Mouse (Mus musculus) heart, embryonic 14.5 days (tissue): ENCODE data around the gene Gprc5b. TPM values are rescaled to one million over a fixed set of nuclear protein-coding genes. Genes with fewer than 3 reads are reported as not detected.

Experiments
- ATAC-seq: fragments of 200-750 bp; cut with Nextera tagmentation; 2 replicates; pipeline ENCODE4 v1.8.0; 2017; ENCODE audit warnings: low read depth, moderate TSS enrichment; ENCODE audit not compliant: insufficient number of reproducible peaks, insufficient read depth, low FRiP score
- H3K27ac ChIP-seq, 2 experiments: fragments of 200-500 bp in 1 of 2; fragments of 300-500 bp in 1 of 2; sonication (generic) in 1 of 2; replicated peaks in 1 of 2; 2 replicates each; pipeline ENCODE4 v1.5.1; 2012 to 2014; ENCODE audit warnings: low read depth in 2 of 2, low read length in 2 of 2, control low read depth in 1 of 2, mild to moderate bottlenecking in 1 of 2, mixed read lengths in 1 of 2; ENCODE audit not compliant: control insufficient read depth in 1 of 2, insufficient read depth in 1 of 2
- H3K27me3 ChIP-seq: fragments of 300-500 bp; sonication (generic); 2 replicates; pipeline ENCODE4 v1.6.1; 2014; ENCODE audit warnings: mild to moderate bottlenecking, low read length, control low read depth; ENCODE audit not compliant: control insufficient read depth, insufficient read depth
- H3K36me3 ChIP-seq: fragments of 300-500 bp; sonication (generic); 2 replicates; pipeline ENCODE4 v1.6.1; 2014; ENCODE audit warnings: mild to moderate bottlenecking, control low read depth, low read length, mixed read lengths; ENCODE audit not compliant: control insufficient read depth, insufficient read depth
- H3K4me1 ChIP-seq, 2 experiments: fragments of 200-500 bp in 1 of 2; fragments of 300-500 bp in 1 of 2; sonication (generic) in 1 of 2; 2 replicates each; pipeline ENCODE4 v1.6.1; 2012 to 2014; ENCODE audit warnings: low read length in 2 of 2, control low read depth in 1 of 2, mixed read lengths in 1 of 2; ENCODE audit not compliant: control insufficient read depth in 2 of 2, insufficient read depth in 2 of 2
- H3K4me2 ChIP-seq: fragments of 300-500 bp; sonication (generic); 2 replicates; pipeline ENCODE4 v1.6.1; 2014; ENCODE audit warnings: mild to moderate bottlenecking, low read length
- H3K4me3 ChIP-seq, 2 experiments: fragments of 200-500 bp in 1 of 2; fragments of 300-500 bp in 1 of 2; sonication (generic) in 1 of 2; 2 replicates each; pipeline ENCODE4 v1.5.1; 2012 to 2014; ENCODE audit warnings: low read length in 2 of 2, mild to moderate bottlenecking in 2 of 2, control low read depth in 1 of 2, low read depth in 1 of 2, moderate library complexity in 1 of 2; ENCODE audit not compliant: control insufficient read depth in 1 of 2, insufficient read depth in 1 of 2
- H3K9ac ChIP-seq: fragments of 300-500 bp; sonication (generic); 2 replicates; pipeline ENCODE4 v1.6.1; 2014; ENCODE audit warnings: mild to moderate bottlenecking, low read length
- H3K9me3 ChIP-seq: fragments of 300-500 bp; sonication (generic); 2 replicates; pipeline ENCODE4 v1.6.1; 2016; ENCODE audit warnings: low read length, control low read depth; ENCODE audit not compliant: control insufficient read depth
- WGBS: fragments of 180-500 bp; shearing (Covaris S2); extraction: QIAGEN DNeasy Blood & Tissue Kit; methylation state at CpG from one replicate; pipeline ENCODE4 v1.1.7; 2014; 5-methylcytosine and 5-hydroxymethylcytosine counted together
- polyA plus RNA-seq: library from polyadenylated mRNA; unstranded; fragments of >200 nt; fragmentation: Nextera tagmentation; extraction: Ambion mirVana; gene quantifications from 2 replicates; pipeline ENCODE4 v1.2.1, GENCODE M21; 2014

Gprc5b gene
- polyA plus RNA-seq, 1 experiment from 2014 or later: 9.0 TPM

- Histone ChIP-seq H3K36me3 (no peaks in the 10 kb centered on the region), H3K27me3 (peaks cover 3% of the 10 kb centered on the region; the same call in 1 of the 2 replicates), H3K4me1 (no peaks in the 10 kb centered on the region), H3K9me3 (no peaks in the 10 kb centered on the region), H3K4me2 (no peak overlapping the region), H3K27ac (no peak overlapping the region), H3K4me3 (no peak overlapping the region), H3K9ac (no peak overlapping the region)
- 0% methylated on average over 3 of the region's 3 CpGs for WGBS
- no peak for ATAC-seq
Measured at GRCm38 (mm10) chr7:119015736-119016135, 20.7 kb upstream of the Gprc5b start.

GRCm38 (mm10) chr7:119010854-119011529 is 16.0 kb upstream of the Gprc5b start:
- 14% methylated on average over 5 of the region's 5 CpGs for WGBS
- Histone ChIP-seq H3K4me1 (no peaks in the 10 kb centered on the region), H3K36me3 (no peaks in the 10 kb centered on the region), H3K9ac (no peak overlapping the region), H3K4me2 (no peak overlapping the region), H3K27ac (no peak overlapping the region), H3K27me3 (peaks cover 3% of the 10 kb centered on the region; the same call in 1 of the 2 replicates), H3K9me3 (no peaks in the 10 kb centered on the region), H3K4me3 (no peak overlapping the region)
- ATAC-seq: no peak

GRCm38 (mm10) chr7:119002501-119002900 is 7.5 kb upstream of the Gprc5b start:
- H3K27me3 ChIP-seq: no peaks in the 10 kb centered on the region
- 48% methylated on average over 2 of the region's 2 CpGs for WGBS
- H3K4me1 ChIP-seq: 0 out of 4 replicates have a peak, but pooled peaks cover 0 to 4% of the 10 kb centered on the region in 2 experiments
- ATAC-seq: no peak
- no peak overlapping the region for H3K27ac ChIP-seq
- no peak overlapping the region for H3K4me3 ChIP-seq
- no peaks in the 10 kb centered on the region for H3K36me3 ChIP-seq
- H3K9ac ChIP-seq: no peak overlapping the region
- H3K4me2 ChIP-seq: no peak overlapping the region
- H3K9me3 ChIP-seq: no peaks in the 10 kb centered on the region

- H3K4me2 ChIP-seq: no peak overlapping the region
- WGBS: 57% methylated on average over 2 of the region's 2 CpGs
Measured at GRCm38 (mm10) chr7:119001965-119002364, 7.0 kb upstream of the Gprc5b start.

GRCm38 (mm10) chr7:118999857-119000256 is 4.8 kb upstream of the Gprc5b start:
- Histone ChIP-seq H3K27ac (no peak overlapping the region), H3K9me3 (no peaks in the 10 kb centered on the region), H3K4me3 (no peak overlapping the region), H3K9ac (no peak overlapping the region), H3K27me3 (no peaks in the 10 kb centered on the region), H3K4me1 (peaks cover 5 to 12% of the 10 kb centered on the region in 2 experiments; a peak in 3 of 4 replicates), H3K4me2 (no peak overlapping the region), H3K36me3 (no peaks in the 10 kb centered on the region)
- no peak for ATAC-seq
- WGBS: 60% methylated on average over 2 of the region's 2 CpGs

More at GRCm38 (mm10) chr7:119001965-119002364, 7.0 kb upstream of the Gprc5b start:
- ATAC-seq: no peak
- Histone ChIP-seq H3K4me1 (0 out of 4 replicates have a peak, but pooled peaks cover 0 to 4% of the 10 kb centered on the region in 2 experiments), H3K9ac (no peak overlapping the region), H3K36me3 (no peaks in the 10 kb centered on the region), H3K4me3 (no peak overlapping the region), H3K27ac (no peak overlapping the region), H3K9me3 (no peaks in the 10 kb centered on the region), H3K27me3 (no peaks in the 10 kb centered on the region)

- ATAC-seq: no peak
- Histone ChIP-seq H3K4me3 (no peak overlapping the region), H3K4me2 (peak overlapping the region; percentile 93), H3K4me1 (peaks cover 16 to 37% of the 10 kb centered on the region in 2 experiments; a peak in 3 of 4 replicates), H3K27ac (no peak overlapping the region), H3K9me3 (no peaks in the 10 kb centered on the region), H3K9ac (no peak overlapping the region), H3K36me3 (no peaks in the 10 kb centered on the region), H3K27me3 (no peaks in the 10 kb centered on the region)
- 6% methylated on average over 13 of the region's 13 CpGs for WGBS
Measured at GRCm38 (mm10) chr7:118996137-118996837, 1.3 kb upstream of the Gprc5b start.

GRCm38 (mm10) chr7:118995671-118996070 is 660 bp upstream of the Gprc5b start:
- Histone ChIP-seq H3K27ac (no peak overlapping the region), H3K9me3 (no peaks in the 10 kb centered on the region), H3K27me3 (no peaks in the 10 kb centered on the region), H3K4me3 (peak overlapping the region; percentile 14 to 56; a peak in 3 of 4 replicates), H3K36me3 (no peaks in the 10 kb centered on the region), H3K4me2 (peak overlapping the region; percentile 93), H3K4me1 (peaks cover 16 to 37% of the 10 kb centered on the region in 2 experiments; a peak in 3 of 4 replicates), H3K9ac (peak overlapping the region; percentile 31)
- 8% methylated on average over 14 of the region's 14 CpGs for WGBS
- ATAC-seq: no peak
